In genomic region chr11:117106633-117107334, GRCm38 (mm10) we compare ENCODE assay signal across 13 mouse cellular contexts. TPM values are rescaled to one million over a fixed set of nuclear protein-coding genes. Genes with fewer than 3 reads are reported as not detected.
DNase-seq lines count a peak whose midpoint lies in the region; ATAC-seq and TF ChIP-seq lines count a peak whose summit lies in the region.
"Had no signal": no experiment of that assay in that cellular context is flagged by ENCODE, and none has a peak within 500 bp of the region (broad histone marks: within the 10 kb centered on the region; RNA-seq: fewer than 3 reads in every experiment).

No protein-coding gene starts in this region.

- no peaks in the 10 kb centered on the region for H3K9me3 ChIP-seq in CH12.LX (replicated peaks; ENCODE audit: low read length)
- no peaks in the 10 kb centered on the region for H3K9me3 ChIP-seq in ES-Bruce4 (replicated peaks; ENCODE audit: control insufficient read depth, insufficient read depth, low read length, poor library complexity, severe bottlenecking)
- no peaks in the 10 kb centered on the region for H3K9me3 ChIP-seq in embryonic facial prominence, embryonic 15.5 days (replicated peaks)
- no peaks in the 10 kb centered on the region for H3K9me3 ChIP-seq in limb, embryonic 14.5 days (ENCODE audit: control insufficient read depth, low read length)
- H3K9me3 ChIP-seq in stomach, postnatal 0 days (ENCODE audit: control insufficient read depth, low read length), result no peaks in the 10 kb centered on the region
- H3K9me3 ChIP-seq: liver, embryonic 13.5 days had no signal

- no peaks in the 10 kb centered on the region for H3K79me2 ChIP-seq in CH12.LX (replicated peaks; ENCODE audit: control insufficient read depth, extremely low read depth, insufficient read depth, poor library complexity, severe bottlenecking)

- TF ChIP-seq EP300 in CH12.LX (IDR thresholded peaks at IDR 0.05; ENCODE audit: low read length) (no peak), ES-Bruce4 (IDR thresholded peaks at IDR 0.05; ENCODE audit: insufficient read depth, low read depth, low read length) (no peak)
- no peak for TF ChIP-seq EP300 in stomach, postnatal 0 days (optimal IDR thresholded peaks at IDR 0.05)

- H3K4me2 ChIP-seq in CH12.LX (ENCODE audit: insufficient read depth, low read depth, poor library complexity, severe bottlenecking), result no peak overlapping the region
- no peak overlapping the region for H3K4me2 ChIP-seq in embryonic facial prominence, embryonic 15.5 days (replicated peaks)
- H3K4me2 ChIP-seq in limb, embryonic 14.5 days (replicated peaks; ENCODE audit: low read depth, low read length, severe bottlenecking), result no peak overlapping the region
- no peak overlapping the region for H3K4me2 ChIP-seq in stomach, postnatal 0 days (replicated peaks; ENCODE audit: low read depth)
- H3K4me2 ChIP-seq: heart, embryonic 11.5 days; liver, embryonic 13.5 days had no signal

- DNase-seq in CH12.LX (ENCODE audit: extremely low read depth), result no peak
- DNase-seq in limb, embryonic 14.5 days (ENCODE audit: low spot score), result peak; percentile 59
- no peak for DNase-seq in spleen, postnatal 36 days (ENCODE audit: low spot score in 2 of 2)
- DNase-seq in gastrocnemius, postnatal 10 days, result no peak
- DNase-seq in stomach, postnatal 0 days (ENCODE audit: low spot score), result no peak
- DNase-seq: kidney, postnatal 4 days; liver, embryonic 13.5 days; thymus, postnatal 25 days had no signal

- H3K36me3 ChIP-seq in CH12.LX (replicated peaks in 1 of 2; ENCODE audit: control insufficient read depth in 1 of 2, insufficient read depth in 1 of 2, low read length in 1 of 2) (no peaks in the 10 kb centered on the region), ES-Bruce4 (ENCODE audit: control insufficient read depth, insufficient read depth, low read length, poor library complexity, severe bottlenecking) (no peaks in the 10 kb centered on the region)
- no peaks in the 10 kb centered on the region for H3K36me3 ChIP-seq in embryonic facial prominence, embryonic 15.5 days
- H3K36me3 ChIP-seq in limb, embryonic 14.5 days (ENCODE audit: control insufficient read depth, insufficient read depth, low read length), result no peaks in the 10 kb centered on the region
- H3K36me3 ChIP-seq in stomach, postnatal 0 days (ENCODE audit: control insufficient read depth, insufficient read depth, low read length), result no peaks in the 10 kb centered on the region
- H3K36me3 ChIP-seq: liver, embryonic 13.5 days had no signal

- H3K4me3 ChIP-seq in CH12.LX (replicated peaks in 1 of 3; ENCODE audit: low read depth in 2 of 3, low read length in 2 of 3, poor library complexity in 1 of 3) (no peak overlapping the region), ES-Bruce4 (ENCODE audit: low read depth, low read length) (no peak overlapping the region)
- no peak overlapping the region for H3K4me3 ChIP-seq in embryonic facial prominence, embryonic 15.5 days (replicated peaks)
- H3K4me3 ChIP-seq in limb, embryonic 14.5 days (replicated peaks; ENCODE audit: low read length), result no peak overlapping the region
- H3K4me3 ChIP-seq in stomach, postnatal 0 days (ENCODE audit: low read depth, low read length), result no peak overlapping the region
- H3K4me3 ChIP-seq: liver, embryonic 13.5 days; myocyte had no signal

- dilution Hi-C loops in CH12.LX (cut with MboI; ENCODE audit: extremely low pct_ligation_motif_present, extremely low pct_unique_long_range_greater_than_20kb, low sequenced_read_pairs), result no loop called here

- in situ Hi-C loops in CH12.LX (cut with MboI; ENCODE audit: low pct_ligation_motif_present, low pct_unique_long_range_greater_than_20kb, low sequenced_read_pairs), result no loop called here

- TF ChIP-seq CTCF in CH12.LX (conservative IDR thresholded peaks at IDR 0.05 in 1 of 2, IDR thresholded peaks at IDR 0.05 in 1 of 2; ENCODE audit: low read depth in 2 of 2, low read length in 2 of 2) (peak in 1 of 2 experiments; percentile 59; a peak in 2 of 4 replicates), ES-Bruce4 (IDR thresholded peaks at IDR 0.05; ENCODE audit: low read depth, low read length) (peak; percentile 40)
- TF ChIP-seq CTCF in stomach, postnatal 0 days (IDR thresholded peaks at IDR 0.05; ENCODE audit: low read depth), result no peak

- H3K27me3 ChIP-seq in CH12.LX (replicated peaks) (peaks cover 12% of the 10 kb centered on the region), ES-Bruce4 (ENCODE audit: control insufficient read depth, insufficient read depth, low read length, poor library complexity, severe bottlenecking) (no peaks in the 10 kb centered on the region)
- no peaks in the 10 kb centered on the region for H3K27me3 ChIP-seq in embryonic facial prominence, embryonic 15.5 days
- H3K27me3 ChIP-seq in limb, embryonic 14.5 days (ENCODE audit: control insufficient read depth, insufficient read depth, low read length), result no peaks in the 10 kb centered on the region
- no peaks in the 10 kb centered on the region for H3K27me3 ChIP-seq in stomach, postnatal 0 days (ENCODE audit: control insufficient read depth, insufficient read depth, low read length)
- H3K27me3 ChIP-seq: liver, embryonic 13.5 days; Patski had no signal

- peaks cover 21 to 57% of the 10 kb centered on the region in 2 experiments for H3K4me1 ChIP-seq in CH12.LX (ENCODE audit: control insufficient read depth in 1 of 2, insufficient read depth in 2 of 2)
- H3K4me1 ChIP-seq in ES-Bruce4 (ENCODE audit: control insufficient read depth, insufficient read depth, low read length), result peaks cover 4% of the 10 kb centered on the region
- peaks cover 45% of the 10 kb centered on the region for H3K4me1 ChIP-seq in embryonic facial prominence, embryonic 15.5 days
- peaks cover 28% of the 10 kb centered on the region for H3K4me1 ChIP-seq in limb, embryonic 14.5 days (ENCODE audit: control insufficient read depth, insufficient read depth, low read length)
- peaks cover 16% of the 10 kb centered on the region for H3K4me1 ChIP-seq in stomach, postnatal 0 days (replicated peaks; ENCODE audit: control insufficient read depth, insufficient read depth)

- TF ChIP-seq POLR2A in CH12.LX (IDR thresholded peaks at IDR 0.05; ENCODE audit: low read depth, low read length) (no peak), ES-Bruce4 (IDR thresholded peaks at IDR 0.05; ENCODE audit: insufficient read depth, low read length) (no peak)
- no peak for TF ChIP-seq POLR2A in limb, embryonic 14.5 days (IDR thresholded peaks at IDR 0.05; ENCODE audit: borderline replicate concordance, extremely low read depth, insufficient read depth, insufficient read length)

- peak; percentile 12; the same call in 1 of the 2 replicates for TF ChIP-seq RAD21 in CH12.LX (IDR thresholded peaks at IDR 0.05; ENCODE audit: low read depth, low read length)

- H3K27ac ChIP-seq in CH12.LX (ENCODE audit: insufficient read depth, low read depth) (no peak overlapping the region), ES-Bruce4 (ENCODE audit: insufficient read depth, low read length) (peak overlapping the region; percentile 54)
- peak overlapping the region; percentile 39 for H3K27ac ChIP-seq in embryonic facial prominence, embryonic 15.5 days (replicated peaks)
- peak overlapping the region; percentile 88 for H3K27ac ChIP-seq in limb, embryonic 14.5 days (replicated peaks; ENCODE audit: low read depth, low read length)
- H3K27ac ChIP-seq in stomach, postnatal 0 days (replicated peaks), result no peak overlapping the region
- H3K27ac ChIP-seq: liver, embryonic 13.5 days had no signal

- H3K9ac ChIP-seq in CH12.LX (ENCODE audit: insufficient read depth, low read depth), result no peak overlapping the region
- H3K9ac ChIP-seq in ES-Bruce4 (ENCODE audit: low read depth, poor library complexity, severe bottlenecking), result peak overlapping the region; percentile 10; the same call in 1 of the 2 replicates
- H3K9ac ChIP-seq in embryonic facial prominence, embryonic 15.5 days, result no peak overlapping the region
- no peak overlapping the region for H3K9ac ChIP-seq in limb, embryonic 14.5 days (ENCODE audit: low read depth, low read length, severe bottlenecking)
- no peak overlapping the region for H3K9ac ChIP-seq in stomach, postnatal 0 days (ENCODE audit: low read length)
- H3K9ac ChIP-seq: liver, embryonic 13.5 days had no signal

- ATAC-seq in embryonic facial prominence, embryonic 15.5 days (ENCODE audit: insufficient number of reproducible peaks, low FRiP score, low TSS enrichment, low read depth), result no peak
- no peak; the same call in 1 of the 2 replicates for ATAC-seq in limb, embryonic 14.5 days (ENCODE audit: low FRiP score, low read depth)
- ATAC-seq in stomach, postnatal 0 days (ENCODE audit: low FRiP score, low TSS enrichment), result no peak
- ATAC-seq: Patski had no signal

- WGBS in embryonic facial prominence, embryonic 15.5 days, result 36% methylated on average over 13 of the region's 13 CpGs
- 44% methylated on average over 13 of the region's 13 CpGs for WGBS in limb, embryonic 14.5 days
- WGBS in stomach, postnatal 0 days, result 68% methylated on average over 13 of the region's 13 CpGs

TF ChIP-seq in CH12.LX, 34 proteins besides CTCF, POLR2A, EP300 and RAD21:
- peak; percentile 47 for TF ChIP-seq SMC3 (IDR thresholded peaks at IDR 0.05; ENCODE audit: low read depth, low read length)
- TF ChIP-seq HCFC1 (IDR thresholded peaks at IDR 0.05; ENCODE audit: low read depth, low read length), result 0 out of 2 replicates have a peak, but pooled peaks have one; percentile 24
- no peak for TF ChIP-seq ELF1 (IDR thresholded peaks at IDR 0.05; ENCODE audit: low read depth, low read length)
- 0 out of 2 replicates have a peak, but pooled peaks have one; percentile 16 for TF ChIP-seq MAZ (IDR thresholded peaks at IDR 0.05; ENCODE audit: low read depth, low read length)

RNA-seq across cellular contexts. Expression of gene Sec14l1, which starts 8.2 kb away (rescaled TPM):
- 17.9 and 28.2 TPM in 2 replicates for total RNA-seq in CH12.LX (2012; rRNA removed)
- total RNA-seq in CH12.LX (2014; rRNA removed), result 17.5 and 18.5 TPM in 2 replicates
- polyA plus RNA-seq in CH12.LX (2012; ENCODE audit: insufficient read length, low read depth), result 20.6 and 21.5 TPM in 2 replicates
- polyA plus RNA-seq in ES-Bruce4 (2011; ENCODE audit: insufficient read depth, insufficient read length, low read depth, missing spikeins), result 77.5 and 77.7 TPM in 2 replicates
- polyA plus RNA-seq in embryonic facial prominence, embryonic 15.5 days (2015; fragmentation: Nextera tagmentation; extraction: Ambion mirVana), result 61.4 and 69.3 TPM in 2 replicates
- polyA plus RNA-seq in limb, embryonic 14.5 days (2012; rRNA removed), result 72.5 and 85.2 TPM in 2 replicates
- 38.7 and 40.3 TPM in 2 replicates for polyA plus RNA-seq in limb, embryonic 14.5 days (2014; fragmentation: Nextera tagmentation; extraction: Ambion mirVana)
- total RNA-seq in gastrocnemius, postnatal 10 days (2021), result 10 to 100 TPM; 91.6 to 93.4 TPM
- 28.4 and 30.5 TPM in 2 replicates for polyA plus RNA-seq in stomach, postnatal 0 days (2015; fragmentation: Nextera tagmentation; extraction: Ambion mirVana)

Comparison
In these comparisons a context has a peak if more than half of its experiments do, and no peak if none do; other contexts are left out.
1. H3K27ac ChIP-seq: peak in ES-Bruce4 (single experiment), embryonic facial prominence, embryonic 15.5 days (single experiment) and limb, embryonic 14.5 days (single experiment); none in CH12.LX (single experiment) and stomach, postnatal 0 days (single experiment).